Mouse (Mus musculus) cerebellum, adult 2 months (tissue): ENCODE data around the gene Lrrc51.

ENCODE experiments used
- CTCF ChIP-seq: fragments of 200-500 bp; IDR thresholded peaks from 2 replicates; pipeline ENCODE4 v1.5.1; 2011; ENCODE audit warnings: low read depth, mild to moderate bottlenecking, control low read depth, low read length, moderate library complexity, borderline replicate concordance; ENCODE audit not compliant: insufficient read depth
- POLR2A ChIP-seq: fragments of 200-500 bp; IDR thresholded peaks from 2 replicates; pipeline ENCODE4 v1.6.1; 2011; ENCODE audit warnings: low read length, control low read depth, borderline replicate concordance; ENCODE audit not compliant: insufficient read depth

DNA sequence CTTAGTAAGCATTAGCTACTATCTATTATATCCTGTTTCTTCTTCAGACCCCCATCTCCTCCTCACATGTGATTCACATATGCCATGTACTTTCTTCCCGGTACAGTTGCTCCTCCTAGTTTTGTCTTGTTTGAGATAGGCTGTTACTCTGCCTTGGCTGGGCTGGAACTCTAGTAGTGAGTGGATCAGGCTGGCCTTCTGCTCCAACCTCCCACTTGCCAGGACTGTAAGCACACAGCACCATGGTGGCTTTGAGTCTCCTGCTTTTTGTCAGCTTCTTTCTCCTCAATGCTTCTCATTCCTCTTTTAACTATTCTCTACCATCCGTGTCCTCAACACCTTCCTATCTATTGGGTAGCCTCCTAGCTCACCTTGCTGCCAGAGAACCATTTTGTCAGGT is 35.1 kb upstream of the Lrrc51 start:
- TF ChIP-seq CTCF (no peak), POLR2A (no peak)
